Mouse (Mus musculus): ENCODE measurements around the gene Ifnab. TPM values are rescaled to one million over a fixed set of nuclear protein-coding genes. Genes with fewer than 3 reads are reported as not detected.
A peak's percentile ranks its signal among the peaks of the same experiment; 100 is the strongest.

The Ifnab gene
- total and polyA plus RNA-seq, 3 experiments = not detected

DNA sequence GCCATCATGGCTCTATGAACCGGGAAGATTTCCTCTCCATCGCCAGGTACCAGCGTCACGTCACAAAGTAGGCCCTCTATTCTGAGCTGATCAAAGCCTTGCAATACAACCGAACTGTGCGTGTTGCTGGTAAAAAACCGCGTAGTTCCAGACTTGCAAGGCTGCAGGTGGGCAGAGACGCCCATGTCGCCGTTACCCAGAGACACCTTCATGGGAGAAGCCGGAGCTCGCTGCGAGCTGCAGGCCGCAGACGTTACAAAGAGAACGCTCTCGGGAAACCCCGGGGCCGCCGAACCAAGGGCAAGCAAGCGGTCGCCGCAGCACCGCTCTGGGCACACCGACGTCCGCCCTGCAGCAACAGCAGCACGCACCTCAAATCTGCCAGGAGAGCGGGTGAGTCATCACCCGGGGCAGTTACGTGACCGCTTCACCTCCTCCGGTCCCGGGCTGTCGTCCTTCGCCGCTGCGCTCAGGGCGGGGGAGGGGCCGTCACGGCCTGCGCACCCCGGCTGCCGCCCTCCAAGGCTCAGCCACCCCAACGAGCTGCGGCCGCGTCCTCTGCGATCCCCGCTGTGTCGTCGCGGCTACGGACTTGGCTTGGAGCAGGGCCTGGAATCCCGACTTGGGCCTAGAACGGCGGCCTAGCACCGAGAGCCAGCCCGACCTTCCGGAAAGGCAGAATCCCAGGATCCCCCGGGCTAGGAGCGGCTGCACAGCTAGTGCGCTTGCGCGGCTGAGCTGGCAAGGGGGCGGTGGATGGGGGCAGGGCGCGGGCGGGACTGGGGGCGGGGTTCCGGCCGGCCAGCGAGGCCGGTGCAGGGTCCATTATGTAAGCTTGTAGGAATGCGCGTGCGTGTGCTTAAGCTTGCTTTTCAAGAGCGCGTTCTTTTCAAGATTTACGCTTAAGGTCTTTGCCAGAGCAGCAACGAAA is 30.9 kb upstream of the Ifnab start, which contains the start of the genes Gm26566 and Klhl9 (continued):
- no peak for TF ChIP-seq MEF2A (IDR thresholded peaks at IDR 0.05; ENCODE audit: borderline replicate concordance, low read depth, low read length)
- TF ChIP-seq TBP (conservative IDR thresholded peaks at IDR 0.05; ENCODE audit: low read depth, low read length) = 0 out of 2 replicates have a peak, but pooled peaks have one; percentile 37
- no peak; the same call in 1 of the 2 replicates for TF ChIP-seq POLR2AphosphoS2 (IDR thresholded peaks at IDR 0.05; ENCODE audit: low read depth, low read length)
- TF ChIP-seq MYC (IDR thresholded peaks at IDR 0.05; ENCODE audit: low read depth, low read length) = no peak
- peak; percentile 85; the same call in 1 of the 2 replicates for TF ChIP-seq MXI1 (IDR thresholded peaks at IDR 0.05; ENCODE audit: low read depth, low read length)
- TF ChIP-seq RAD21 (IDR thresholded peaks at IDR 0.05; ENCODE audit: low read depth, low read length) = no peak
- TF ChIP-seq USF1 (IDR thresholded peaks at IDR 0.05; ENCODE audit: low read depth, low read length) = no peak
- TF ChIP-seq ZNF384 (IDR thresholded peaks at IDR 0.05; ENCODE audit: low read depth, low read length) = no peak
- no peak for TF ChIP-seq ZC3H11A (IDR thresholded peaks at IDR 0.05; ENCODE audit: low read depth, low read length)

DNA sequence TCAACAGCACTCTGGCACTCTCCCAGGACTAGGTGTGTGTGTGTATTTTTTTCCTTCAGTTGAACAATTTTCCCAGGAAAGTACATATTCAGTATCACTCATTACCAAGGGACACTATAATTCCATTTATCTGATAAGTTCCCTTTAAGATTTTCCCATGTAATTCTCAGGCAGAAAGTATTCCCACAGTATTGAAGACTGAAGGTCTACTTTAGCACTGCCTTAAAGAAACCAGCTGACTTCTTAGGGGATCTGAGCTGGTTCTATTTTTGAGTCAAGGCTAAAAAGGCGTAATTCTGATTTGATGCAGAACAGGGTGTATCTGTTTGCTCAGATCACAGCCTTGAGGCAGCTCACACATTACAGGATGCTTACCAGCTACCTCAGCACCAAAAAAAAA is 27.6 kb upstream of the Ifnab start:
- Histone ChIP-seq H3K27me3 (replicated peaks) (no peaks in the 10 kb centered on the region), H3K4me1 (ENCODE audit: control insufficient read depth in 1 of 2, insufficient read depth in 2 of 2) (peaks cover 3 to 28% of the 10 kb centered on the region in 2 experiments), H3K9me3 (replicated peaks; ENCODE audit: low read length) (peaks cover 2% of the 10 kb centered on the region), H3K79me2 (replicated peaks; ENCODE audit: control insufficient read depth, extremely low read depth, insufficient read depth, poor library complexity, severe bottlenecking) (peaks cover 46% of the 10 kb centered on the region), H3K36me3 (replicated peaks in 1 of 2; ENCODE audit: control insufficient read depth in 1 of 2, insufficient read depth in 1 of 2, low read length in 1 of 2) (peaks cover 16 to 45% of the 10 kb centered on the region in 2 experiments), H3K4me3 (replicated peaks in 1 of 3; ENCODE audit: low read depth in 2 of 3, low read length in 2 of 3, poor library complexity in 1 of 3) (peak overlapping the region; percentile 38 to 91 (median 88)), H3K4me2 (ENCODE audit: insufficient read depth, low read depth, poor library complexity, severe bottlenecking) (peak overlapping the region; percentile 95), H3K27ac (ENCODE audit: insufficient read depth, low read depth) (no peak overlapping the region), H3K9ac (ENCODE audit: insufficient read depth, low read depth) (peak overlapping the region; percentile 19; the same call in 1 of the 2 replicates)
- peak; percentile 55; the same call in 1 of the 2 replicates for TF ChIP-seq SIN3A (IDR thresholded peaks at IDR 0.05; ENCODE audit: low read length)
- no peak for TF ChIP-seq GABPA (IDR thresholded peaks at IDR 0.05; ENCODE audit: insufficient replicate concordance, low read depth, low read length)
- TF ChIP-seq ZMIZ1 (IDR thresholded peaks at IDR 0.05; ENCODE audit: low read depth, low read length) = no peak
- no peak for TF ChIP-seq CHD2 (IDR thresholded peaks at IDR 0.05; ENCODE audit: low read length)
- DNase-seq (ENCODE audit: extremely low read depth) = no peak
- in situ Hi-C loops (cut with MboI; ENCODE audit: low pct_ligation_motif_present, low pct_unique_long_range_greater_than_20kb, low sequenced_read_pairs) (no loop called here), dilution Hi-C loops (cut with MboI; ENCODE audit: extremely low pct_ligation_motif_present, extremely low pct_unique_long_range_greater_than_20kb, low sequenced_read_pairs) (no loop called here)

DNA sequence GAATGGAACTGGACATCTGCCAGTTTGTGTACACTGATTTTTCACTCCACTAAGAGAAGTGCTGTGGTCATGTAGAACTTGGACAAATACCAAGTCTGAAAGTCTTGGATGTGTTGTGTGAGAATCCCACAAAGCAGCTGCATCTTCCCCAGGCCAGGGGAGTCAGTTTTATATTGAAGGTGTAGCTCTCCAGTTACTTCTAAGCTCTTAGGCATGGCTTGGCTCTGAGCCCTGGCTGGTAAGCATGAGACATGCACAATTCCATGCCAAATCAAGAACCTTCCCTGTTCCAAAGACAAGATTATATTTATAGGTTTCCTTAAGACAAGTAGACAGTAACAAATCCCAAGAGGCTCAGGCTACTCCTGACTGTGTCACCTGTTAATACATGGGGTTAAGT is 23.9 kb upstream of the Ifnab start:
- Histone ChIP-seq H3K9me3 (replicated peaks; ENCODE audit: low read length) (peaks cover 14% of the 10 kb centered on the region), H3K36me3 (replicated peaks in 1 of 2; ENCODE audit: control insufficient read depth in 1 of 2, insufficient read depth in 1 of 2, low read length in 1 of 2) (peaks cover 17 to 45% of the 10 kb centered on the region in 2 experiments), H3K4me1 (ENCODE audit: control insufficient read depth in 1 of 2, insufficient read depth in 2 of 2) (peaks cover 3 to 17% of the 10 kb centered on the region in 2 experiments), H3K4me2 (ENCODE audit: insufficient read depth, low read depth, poor library complexity, severe bottlenecking) (no peak overlapping the region), H3K27me3 (replicated peaks) (no peaks in the 10 kb centered on the region), H3K9ac (ENCODE audit: insufficient read depth, low read depth) (no peak overlapping the region), H3K27ac (ENCODE audit: insufficient read depth, low read depth) (no peak overlapping the region), H3K79me2 (replicated peaks; ENCODE audit: control insufficient read depth, extremely low read depth, insufficient read depth, poor library complexity, severe bottlenecking) (peaks cover 27% of the 10 kb centered on the region), H3K4me3 (replicated peaks in 1 of 3; ENCODE audit: low read depth in 2 of 3, low read length in 2 of 3, poor library complexity in 1 of 3) (no peak overlapping the region)
- TF ChIP-seq ELF1 (IDR thresholded peaks at IDR 0.05; ENCODE audit: low read depth, low read length) (no peak), NELFE (IDR thresholded peaks at IDR 0.05; ENCODE audit: low read depth, low read length) (no peak), RAD21 (IDR thresholded peaks at IDR 0.05; ENCODE audit: low read depth, low read length) (no peak), USF1 (IDR thresholded peaks at IDR 0.05; ENCODE audit: low read depth, low read length) (no peak), JUN (IDR thresholded peaks at IDR 0.05; ENCODE audit: insufficient read depth, low read depth, low read length) (no peak), POLR2A (IDR thresholded peaks at IDR 0.05; ENCODE audit: low read depth, low read length) (no peak), UBTF (IDR thresholded peaks at IDR 0.05; ENCODE audit: low read depth, low read length) (no peak), MAZ (IDR thresholded peaks at IDR 0.05; ENCODE audit: low read depth, low read length) (no peak), ZC3H11A (IDR thresholded peaks at IDR 0.05; ENCODE audit: low read depth, low read length) (no peak), MXI1 (IDR thresholded peaks at IDR 0.05; ENCODE audit: low read depth, low read length) (no peak), SMC3 (IDR thresholded peaks at IDR 0.05; ENCODE audit: low read depth, low read length) (no peak), POLR2AphosphoS2 (IDR thresholded peaks at IDR 0.05; ENCODE audit: low read depth, low read length) (no peak), ETS1 (conservative IDR thresholded peaks at IDR 0.05; ENCODE audit: low read depth, low read length) (no peak), CHD2 (IDR thresholded peaks at IDR 0.05; ENCODE audit: low read length) (no peak), HCFC1 (IDR thresholded peaks at IDR 0.05; ENCODE audit: low read depth, low read length) (no peak), MAFK (IDR thresholded peaks at IDR 0.05; ENCODE audit: insufficient replicate concordance, low read length) (no peak), ZKSCAN1 (IDR thresholded peaks at IDR 0.05; ENCODE audit: borderline replicate concordance, low read depth, low read length) (no peak), USF2 (conservative IDR thresholded peaks at IDR 0.05; ENCODE audit: low read depth, low read length) (no peak), MEF2A (IDR thresholded peaks at IDR 0.05; ENCODE audit: borderline replicate concordance, low read depth, low read length) (no peak), EP300 (IDR thresholded peaks at IDR 0.05; ENCODE audit: low read length) (no peak)
- in situ Hi-C loops (cut with MboI; ENCODE audit: low pct_ligation_motif_present, low pct_unique_long_range_greater_than_20kb, low sequenced_read_pairs) = no loop called here
- no peak for DNase-seq (ENCODE audit: extremely low read depth)
- dilution Hi-C loops (cut with MboI; ENCODE audit: extremely low pct_ligation_motif_present, extremely low pct_unique_long_range_greater_than_20kb, low sequenced_read_pairs) = no loop called here

Measured in CH12.LX (cell line).